Mouse (Mus musculus): ENCODE data around the gene Wdr17.

Wdr17 gene

DNA sequence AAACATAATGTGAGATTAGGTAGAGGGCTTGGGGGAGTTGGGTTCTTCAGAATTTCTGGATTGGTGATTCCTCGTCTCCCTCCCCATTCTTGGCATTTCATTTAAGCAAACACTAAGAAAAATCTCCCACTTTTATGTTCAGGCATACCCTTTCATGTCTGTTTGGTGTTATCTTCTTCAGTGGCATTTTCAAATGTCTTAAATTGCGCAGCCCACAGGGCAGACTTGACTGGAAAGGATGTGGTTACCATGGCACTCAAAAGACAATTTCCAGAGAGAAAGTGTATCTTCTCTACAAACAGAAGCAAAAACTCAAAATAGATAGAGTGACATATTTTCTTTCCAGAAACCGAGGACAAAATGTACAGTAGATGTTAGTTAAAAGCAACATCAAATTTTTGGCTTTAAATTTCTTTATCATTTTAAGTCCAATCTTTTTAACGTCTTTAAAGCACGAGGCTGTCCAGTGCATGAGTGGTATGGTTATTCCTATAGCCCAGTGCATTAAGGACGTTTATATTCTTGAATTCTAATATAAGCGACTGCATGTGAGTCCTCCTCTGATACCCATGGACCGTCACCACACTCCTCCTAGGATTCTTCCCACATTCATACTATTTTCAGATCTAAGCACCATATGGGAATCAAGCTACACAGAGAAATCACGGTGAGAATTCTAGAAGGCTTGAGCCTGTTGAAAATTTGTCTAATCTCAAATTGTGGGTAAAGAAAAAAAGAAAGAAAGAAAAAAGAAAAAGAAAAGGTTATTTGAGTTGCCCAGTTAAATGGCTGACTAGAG lies at the start of gene Wdr17:
TSS of gene Wdr17 (minus strand) at position 198 of the 799 bp plus-strand sequence.
- DNase-seq (ENCODE audit: low spot score), result no peak

DNA sequence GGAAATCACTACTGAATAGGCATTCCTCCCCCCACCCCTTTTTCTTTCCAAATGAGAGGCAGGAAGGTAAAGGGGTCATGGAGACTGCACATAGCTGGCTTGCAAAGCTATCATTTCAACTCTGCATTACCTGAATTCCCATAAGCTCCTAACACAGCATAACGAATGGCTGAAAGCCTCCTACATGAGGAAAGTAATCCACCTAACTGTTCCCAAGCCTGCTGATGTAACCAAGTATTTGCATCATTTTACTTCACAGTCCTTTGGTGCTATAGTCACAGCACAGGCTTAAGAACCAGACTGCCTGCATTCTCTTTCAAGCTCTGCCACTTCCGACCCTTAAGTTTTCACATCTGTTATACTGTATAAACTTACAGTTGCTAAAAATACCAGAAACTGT lies 45.3 kb upstream of the Wdr17 start:
- DNase-seq (ENCODE audit: low spot score), result no peak

DNA sequence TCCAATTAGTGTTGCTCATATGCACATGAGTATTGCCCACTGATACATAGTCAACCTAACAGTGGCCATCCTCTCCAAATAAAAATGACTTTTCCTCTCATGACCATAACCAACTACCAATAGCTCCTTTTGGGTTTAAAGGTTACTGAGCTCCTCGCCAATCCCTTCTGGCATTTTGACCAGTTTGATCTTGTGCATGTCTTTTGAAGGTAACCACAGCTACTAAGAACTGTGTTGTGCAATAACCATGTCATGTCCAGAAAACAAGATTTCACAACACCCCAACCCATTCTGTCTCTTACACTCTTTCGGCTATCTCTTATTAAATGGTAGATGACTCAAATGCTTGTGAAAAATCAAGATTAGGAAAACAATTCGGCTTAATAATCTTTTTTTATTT lies 38.0 kb upstream of the Wdr17 start:
- no peak for DNase-seq (ENCODE audit: low spot score)

DNA sequence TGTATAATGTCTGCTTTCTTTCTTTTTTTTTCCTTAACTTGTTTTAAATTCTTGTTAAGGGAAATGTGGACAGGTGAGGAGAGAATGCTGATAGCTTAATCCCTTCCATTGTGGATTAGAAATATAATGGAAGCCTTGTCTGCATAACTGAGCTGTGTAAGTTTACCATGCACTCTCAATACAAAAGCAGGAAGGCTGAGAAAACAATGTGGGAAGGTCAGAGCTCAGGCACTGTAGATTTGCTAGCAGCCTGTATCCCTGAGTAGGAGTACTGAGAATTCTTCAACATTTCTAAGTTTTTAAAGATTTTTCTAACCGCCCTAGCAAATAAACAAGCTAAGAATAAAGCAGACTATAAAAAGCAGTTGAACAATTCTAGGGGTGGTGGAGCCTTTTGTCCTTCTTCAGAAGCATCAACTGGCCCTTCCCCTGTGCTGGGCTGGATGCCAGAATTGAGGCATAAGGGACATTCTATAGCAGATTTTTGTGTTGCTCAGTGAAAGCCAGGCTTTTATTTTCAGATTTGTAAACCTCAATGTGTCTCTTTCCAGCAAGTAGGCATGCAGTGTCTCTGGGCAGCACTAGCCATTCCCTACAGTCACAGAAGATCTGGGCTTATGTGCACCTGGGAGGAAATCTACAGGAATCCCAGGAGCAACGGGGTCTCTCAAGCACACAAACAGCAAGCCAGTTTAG lies 35.3 kb upstream of the Wdr17 start:
- DNase-seq (ENCODE audit: low spot score), result no peak

DNA sequence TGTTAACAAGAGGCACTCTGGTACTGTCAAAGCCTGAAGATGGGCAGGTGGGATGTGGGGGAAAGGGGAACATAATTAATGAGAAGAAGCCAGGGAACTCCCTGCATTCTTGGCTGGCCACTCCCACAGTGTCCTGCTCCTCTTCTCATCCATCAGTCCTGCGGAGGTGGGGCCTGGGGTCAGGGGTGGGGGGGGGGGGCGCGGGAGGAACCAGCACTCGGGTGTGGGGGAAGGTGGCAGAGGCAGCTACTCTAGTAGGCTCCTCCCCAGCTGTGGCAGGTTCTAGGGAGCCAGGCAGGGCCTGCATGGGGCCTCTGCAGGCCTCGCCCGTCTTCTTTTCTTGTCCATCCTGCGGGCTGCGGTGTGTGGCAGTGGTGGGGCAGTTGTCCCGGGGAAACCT lies 30.7 kb upstream of the Wdr17 start:
- no peak for DNase-seq (ENCODE audit: low spot score)

DNA sequence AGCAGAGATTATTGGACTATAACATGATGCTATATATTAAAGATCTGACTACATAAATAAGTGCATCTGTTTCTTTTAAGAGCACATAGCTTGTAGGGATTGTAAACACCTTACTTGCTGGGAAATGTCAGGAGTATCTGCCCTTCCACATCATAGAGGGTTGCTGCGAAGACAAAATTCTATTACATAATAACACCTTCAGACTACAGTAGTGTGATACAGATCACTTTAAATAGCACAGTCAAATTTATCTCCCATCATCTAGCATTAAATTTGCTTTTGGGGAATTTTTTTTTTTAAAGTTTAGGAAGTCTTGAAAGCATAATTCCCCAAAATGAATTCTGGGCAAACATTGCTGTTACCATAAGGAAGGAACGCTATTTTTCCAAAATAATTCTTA lies 25.9 kb upstream of the Wdr17 start:
- DNase-seq (ENCODE audit: low spot score), result no peak

DNA sequence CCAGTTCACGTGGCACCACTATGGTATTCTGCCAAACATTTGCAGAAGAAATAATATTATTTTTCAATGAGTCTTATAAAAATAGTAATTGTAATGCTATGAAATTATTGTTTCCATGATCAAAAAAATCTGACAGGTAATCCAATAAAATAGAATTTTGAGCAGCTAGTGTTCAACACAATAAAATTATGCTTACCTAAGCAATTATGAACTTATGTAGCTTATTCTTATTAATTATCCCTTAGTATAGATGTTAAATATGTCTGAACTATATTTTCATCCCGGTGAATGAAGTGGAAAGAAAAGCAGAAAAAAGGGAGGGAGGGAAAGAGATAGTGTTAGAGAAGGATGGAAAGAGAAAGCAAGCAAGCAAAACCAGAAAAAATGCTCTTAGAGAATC lies 12.5 kb upstream of the Wdr17 start:
- no peak for DNase-seq (ENCODE audit: low spot score)

DNA sequence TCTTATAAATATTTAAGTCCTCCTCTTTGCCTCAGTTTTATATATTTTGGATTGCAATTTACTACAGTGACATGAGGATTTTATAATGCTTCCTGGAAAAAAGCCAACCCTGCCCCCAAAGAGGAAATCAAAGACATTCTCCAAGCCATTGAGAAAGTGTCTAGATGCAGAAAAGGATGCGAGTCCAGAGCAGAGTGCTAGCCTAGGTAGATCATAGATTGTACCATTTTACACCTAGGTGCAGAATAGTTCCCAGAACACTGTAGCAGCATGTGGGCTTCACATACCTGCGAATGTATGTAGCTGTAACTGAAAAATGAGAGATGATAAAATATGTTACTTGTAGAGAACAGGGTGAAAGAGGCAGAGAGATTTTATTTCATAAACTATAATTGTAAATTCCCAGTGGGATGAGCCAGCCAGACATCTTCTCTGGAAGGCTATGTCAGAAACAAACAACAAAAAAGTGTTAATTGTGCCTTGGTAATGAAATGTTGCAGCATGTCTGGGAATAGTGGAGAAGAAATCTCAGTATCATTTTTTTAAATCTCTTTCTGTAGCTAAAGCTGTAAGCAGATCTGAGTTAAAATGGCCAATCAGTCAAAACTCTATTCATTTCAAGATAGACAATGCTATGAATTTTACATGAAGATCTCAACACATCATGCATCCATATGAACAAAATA lies 7.8 kb upstream of the Wdr17 start:
- no peak for DNase-seq (ENCODE audit: low spot score)

DNA sequence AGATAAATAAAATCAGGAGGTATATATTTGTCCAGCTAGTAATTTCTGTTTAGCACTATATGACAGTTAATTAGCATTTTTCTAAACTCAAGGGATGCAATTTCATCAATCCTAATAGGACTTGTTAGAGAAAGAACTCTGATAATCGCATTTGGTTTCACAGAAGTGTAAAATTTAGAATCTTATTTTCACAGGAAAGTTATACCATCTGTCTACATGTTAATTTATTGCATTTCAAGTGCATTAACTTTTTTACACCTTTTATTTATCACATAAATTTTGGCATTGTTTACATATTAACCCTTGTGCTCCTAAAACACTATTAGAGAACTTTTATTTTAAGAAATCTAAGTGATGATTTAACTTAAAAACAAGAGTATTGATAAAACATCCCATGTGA lies 7.2 kb upstream of the Wdr17 start:
- no peak for DNase-seq (ENCODE audit: low spot score)

DNA sequence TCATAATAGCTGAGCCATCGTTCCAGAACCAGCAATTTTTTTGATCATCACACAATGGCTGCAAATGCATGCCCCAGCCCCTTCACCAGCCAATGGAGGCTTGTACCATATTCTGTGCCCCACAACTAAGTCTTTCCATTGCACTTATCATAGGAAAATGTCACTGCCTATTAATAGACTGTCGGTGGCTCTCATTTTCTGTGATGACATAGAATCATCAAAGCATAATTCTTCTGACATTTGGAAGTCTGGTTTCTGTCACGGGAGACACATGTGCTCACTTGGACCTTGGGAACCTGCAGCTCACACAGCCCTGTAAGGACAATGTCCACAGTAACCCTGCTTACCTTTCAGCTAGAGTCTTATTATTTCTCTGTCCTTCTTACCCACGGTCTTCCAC lies 424 bp downstream of the Wdr17 start:
- no peak for DNase-seq (ENCODE audit: low spot score)

DNA sequence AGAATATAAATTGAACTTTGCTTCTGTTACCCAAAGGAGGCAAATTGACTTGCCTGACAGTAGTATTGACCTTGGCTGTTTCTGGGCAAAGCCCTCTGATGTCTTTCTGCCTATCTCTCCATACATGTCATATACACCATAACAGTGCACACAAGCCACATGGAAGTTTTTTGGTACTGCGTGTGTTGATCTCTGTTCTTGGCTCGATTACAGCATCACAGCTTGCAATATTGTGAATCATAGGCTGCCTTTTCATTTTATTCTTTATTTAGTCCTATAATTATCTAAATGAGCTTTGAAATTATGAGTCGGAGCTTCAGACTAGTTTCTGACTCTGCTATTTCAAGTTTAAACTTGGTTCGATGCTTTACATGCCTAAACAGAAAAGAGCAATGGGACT lies 10.5 kb downstream of the Wdr17 start:
- no peak for DNase-seq (ENCODE audit: low spot score)

DNA sequence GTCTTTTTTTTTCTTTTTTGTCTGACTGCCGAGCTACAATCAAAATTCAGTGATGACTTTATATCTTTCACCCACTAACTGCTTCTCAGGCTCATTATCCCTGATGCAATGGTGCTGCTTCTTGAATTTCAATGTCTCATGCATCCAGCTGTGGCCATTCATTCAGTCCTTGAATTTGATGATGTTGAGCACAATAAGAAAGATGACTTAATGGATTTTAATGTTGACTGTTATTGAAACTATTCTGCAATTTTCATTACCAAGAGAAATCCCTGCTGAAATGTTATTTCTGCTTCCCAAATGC lies 22.3 kb downstream of the Wdr17 start:
- no peak for DNase-seq (ENCODE audit: low spot score)

DNA sequence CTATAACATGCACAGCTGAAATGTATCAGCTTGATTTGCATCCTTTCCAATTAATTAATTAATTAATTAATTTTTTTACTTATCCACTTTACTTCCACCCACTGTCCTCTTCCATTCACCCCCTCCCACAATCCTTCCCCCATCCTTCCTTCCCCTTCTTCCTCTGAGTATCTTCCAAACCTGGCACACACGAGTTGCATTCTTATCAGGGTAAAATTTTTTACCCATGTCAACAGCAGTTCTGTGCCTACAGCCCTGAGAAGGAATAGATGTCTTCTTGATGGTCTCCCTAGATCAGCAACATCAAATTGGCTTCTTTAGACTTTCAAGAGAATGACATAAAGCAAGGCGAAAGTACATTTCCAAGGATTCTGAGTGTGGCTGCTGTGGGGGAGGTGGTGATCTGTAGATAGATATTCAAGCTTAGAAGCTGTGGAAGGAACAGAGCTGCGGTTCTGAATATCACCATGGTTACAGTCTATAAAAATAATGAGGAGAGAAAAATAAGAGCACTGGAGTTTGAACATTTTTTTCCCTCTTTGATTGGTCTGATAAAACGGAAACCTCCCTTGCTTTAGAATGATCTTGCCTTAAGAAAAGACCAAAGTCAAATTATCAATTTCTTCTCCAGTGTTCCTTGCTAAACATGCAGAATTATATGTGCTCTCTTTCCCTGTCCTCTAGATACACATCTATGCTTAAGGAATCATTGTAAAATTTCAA lies 22.8 kb downstream of the Wdr17 start:
- no peak for DNase-seq (ENCODE audit: low spot score)

DNA sequence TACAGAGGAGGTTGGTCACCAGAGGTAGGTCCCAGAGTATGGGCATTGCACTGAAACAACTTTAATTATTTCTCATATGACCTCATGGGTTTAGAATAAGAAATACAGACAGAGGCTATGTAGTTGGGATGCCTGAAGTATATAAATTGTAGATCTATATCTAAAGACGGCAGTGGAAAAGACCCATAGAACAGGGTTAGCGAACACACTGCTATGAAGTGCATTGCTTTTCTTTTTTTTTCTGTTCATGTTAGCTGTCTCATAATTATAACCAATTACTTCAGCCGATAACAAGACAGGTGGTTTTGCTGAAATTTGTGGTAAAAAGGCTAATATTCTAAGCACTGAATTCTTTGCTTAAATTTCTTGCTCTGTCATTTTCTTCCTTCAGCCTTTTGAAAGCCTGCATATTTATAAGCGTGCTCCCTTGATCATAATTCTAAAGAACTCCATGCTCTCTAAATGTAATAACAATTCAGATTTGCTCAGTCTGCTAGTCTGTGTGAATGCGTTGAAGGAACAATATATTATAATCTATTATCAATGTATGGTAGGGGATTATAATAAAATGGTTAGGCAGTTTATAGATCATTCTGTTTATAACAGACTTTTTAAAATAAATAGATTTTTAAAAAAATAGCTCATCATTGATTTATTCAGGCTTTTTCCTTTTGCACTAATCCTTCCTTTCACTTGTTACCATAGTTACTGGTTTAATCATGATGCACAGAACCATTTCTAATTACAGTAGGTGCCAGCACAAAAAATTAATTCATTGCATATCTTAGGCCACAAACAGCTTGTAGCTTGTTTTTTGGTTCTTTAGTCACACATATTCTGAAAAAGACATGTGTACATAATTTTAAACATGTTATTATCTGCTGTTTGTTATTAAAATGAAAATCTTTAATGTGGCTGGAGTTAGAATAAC lies 50.7 kb downstream of the Wdr17 start:
- DNase-seq (ENCODE audit: low spot score), result no peak

DNA sequence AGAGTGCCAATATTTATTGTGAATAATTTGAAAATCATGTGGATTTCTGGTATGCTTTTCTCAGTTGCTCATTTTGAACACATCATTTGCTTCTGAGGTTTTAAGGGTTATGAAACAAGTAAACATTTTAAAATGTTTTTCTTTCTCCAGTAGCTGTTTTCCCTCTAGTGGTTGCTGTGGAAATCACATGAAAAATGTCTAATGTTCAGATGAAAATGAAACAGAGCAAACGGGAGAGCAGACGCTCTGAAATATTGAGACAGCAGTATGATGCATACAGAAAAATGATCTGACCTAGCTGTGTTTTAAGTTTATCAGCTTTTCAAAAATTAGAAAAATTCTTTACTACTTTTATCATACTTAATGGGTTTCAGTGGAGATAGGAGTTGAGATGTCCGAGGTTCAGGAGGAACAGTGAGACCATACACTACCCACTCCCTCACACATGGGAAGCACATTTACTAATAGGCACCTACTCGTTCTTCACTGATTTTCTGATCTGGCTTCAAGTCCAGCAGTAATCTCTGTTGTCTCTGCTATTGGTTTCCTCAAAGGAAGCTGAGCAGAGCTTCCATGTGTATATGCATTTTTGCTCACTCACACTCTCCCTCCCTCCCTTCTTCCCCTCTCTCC lies 57.1 kb downstream of the Wdr17 start:
- DNase-seq (ENCODE audit: low spot score), result no peak

DNA sequence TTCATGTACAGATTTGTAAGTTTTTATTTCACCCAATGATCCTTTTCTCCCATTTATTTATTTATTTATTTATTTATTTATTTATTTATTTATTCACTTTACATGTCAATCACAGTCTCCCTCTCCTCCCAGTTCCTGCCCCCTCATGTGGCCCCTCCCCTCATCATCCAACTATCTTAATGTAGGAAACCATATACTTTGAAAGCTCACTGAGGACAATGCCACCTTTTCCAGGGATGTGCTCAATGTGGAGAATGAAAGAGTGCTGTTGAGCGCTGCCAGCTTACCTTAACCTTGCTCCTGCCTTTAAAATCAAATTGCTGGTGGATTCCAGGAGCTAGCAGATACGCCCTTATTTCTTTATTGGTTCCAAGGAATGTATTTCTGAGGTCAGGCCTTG lies 59.0 kb downstream of the Wdr17 start:
- DNase-seq (ENCODE audit: low spot score), result no peak

DNA sequence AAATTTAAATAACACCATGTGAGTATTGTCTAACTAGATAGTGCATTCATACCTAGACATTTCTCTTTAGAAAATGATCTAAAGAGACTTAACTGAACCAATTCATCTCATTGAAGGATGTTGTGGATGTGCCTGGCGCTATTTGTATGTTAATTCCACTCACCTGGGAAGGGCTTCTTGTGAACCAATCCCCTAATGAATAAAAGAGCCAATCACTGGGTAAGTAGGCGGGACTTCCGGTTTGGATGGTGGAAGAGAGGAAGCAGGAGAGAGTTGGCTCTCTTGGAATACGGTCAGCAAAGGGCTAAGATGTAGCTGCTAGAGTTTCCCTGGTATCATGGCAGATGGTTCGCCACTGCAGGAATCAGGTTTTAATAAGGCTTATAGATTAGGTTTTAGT lies 64.0 kb downstream of the Wdr17 start:
- no peak for DNase-seq (ENCODE audit: low spot score)

DNA sequence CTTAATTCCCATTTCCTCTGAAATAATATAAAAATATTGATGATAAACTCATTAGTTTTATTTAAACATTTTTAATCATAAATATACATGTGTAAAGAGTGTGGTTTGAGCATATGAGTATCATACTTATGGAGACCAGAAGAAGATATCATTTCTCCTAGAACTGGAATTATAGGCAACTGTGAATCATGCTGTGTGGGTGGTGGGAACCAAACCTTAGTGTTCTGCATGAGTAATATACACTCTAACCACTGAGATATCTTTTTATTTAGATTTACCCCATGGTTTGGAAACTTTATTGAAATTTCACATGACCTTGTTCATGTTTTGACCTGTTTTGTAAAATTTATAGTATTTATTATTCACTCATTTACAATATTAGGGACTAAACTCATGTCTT lies 68.3 kb downstream of the Wdr17 start:
- DNase-seq (ENCODE audit: low spot score), result no peak

DNA sequence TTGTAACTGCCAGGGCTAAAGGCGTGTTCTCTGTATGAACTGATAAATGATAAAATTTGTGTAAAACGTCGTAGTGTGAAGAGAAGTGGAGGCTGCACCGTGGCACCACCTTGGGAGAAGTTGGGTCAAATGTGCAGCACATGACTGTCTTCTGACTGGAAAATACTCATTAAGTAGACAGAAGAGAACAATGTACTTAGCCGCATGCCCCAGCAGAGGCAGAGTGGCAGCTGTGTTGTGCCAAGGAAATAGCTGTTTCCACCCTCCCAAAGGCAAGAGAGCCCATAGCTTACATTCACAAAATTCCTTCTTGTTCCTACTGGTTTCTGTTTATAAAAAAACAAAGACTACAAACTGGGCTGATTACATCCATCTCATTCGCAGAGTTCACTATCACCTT lies 78.8 kb downstream of the Wdr17 start:
- no peak for DNase-seq (ENCODE audit: low spot score)

DNA sequence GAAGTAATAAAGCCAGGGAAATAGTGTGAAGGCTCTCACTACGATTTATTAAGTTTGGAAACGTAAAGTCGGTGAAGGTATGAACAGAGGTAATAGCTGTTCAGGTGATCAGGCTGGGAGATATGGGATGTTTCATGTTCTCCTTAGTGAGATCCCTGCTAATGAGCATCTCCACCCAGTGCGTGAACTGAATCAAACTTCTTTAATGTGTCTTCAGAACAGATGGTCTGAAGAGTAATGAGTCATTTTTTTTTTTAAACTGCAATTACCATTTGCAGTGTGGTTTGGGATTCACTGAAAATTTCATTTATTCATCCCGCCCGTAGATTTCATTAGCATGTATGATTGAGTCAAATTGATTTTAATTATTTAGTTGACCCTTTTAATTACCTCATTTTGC lies 80.8 kb downstream of the Wdr17 start:
- no peak for DNase-seq (ENCODE audit: low spot score)

DNA sequence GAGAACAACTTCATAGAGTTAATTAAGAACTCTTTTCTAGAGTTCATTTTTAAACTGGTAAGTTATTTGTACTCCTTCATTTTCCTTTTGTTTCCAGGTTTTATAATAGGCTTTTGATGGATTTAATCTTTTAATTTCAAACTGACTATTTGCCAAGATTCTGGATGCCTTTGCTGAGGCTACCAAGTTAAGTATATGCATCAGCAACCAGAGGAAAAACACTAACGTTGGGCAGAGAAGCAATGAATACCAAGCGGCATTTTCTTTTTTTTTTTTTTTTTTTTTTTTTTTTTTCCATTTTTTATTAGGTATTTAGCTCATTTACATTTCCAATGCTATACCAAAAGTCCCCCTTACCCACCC lies 94.3 kb downstream of the Wdr17 start:
- no peak for DNase-seq (ENCODE audit: low spot score)

Measured in embryo, embryonic 10.5 days (tissue).